Mouse (Mus musculus): ENCODE measurements at regions not wholly inside any gene's neighbourhood (a gene's known extent, or its start where the extent isn't known, plus 50 kb on each side); places are given as distances from the start of the nearest gene placed in this dataset.

DNA sequence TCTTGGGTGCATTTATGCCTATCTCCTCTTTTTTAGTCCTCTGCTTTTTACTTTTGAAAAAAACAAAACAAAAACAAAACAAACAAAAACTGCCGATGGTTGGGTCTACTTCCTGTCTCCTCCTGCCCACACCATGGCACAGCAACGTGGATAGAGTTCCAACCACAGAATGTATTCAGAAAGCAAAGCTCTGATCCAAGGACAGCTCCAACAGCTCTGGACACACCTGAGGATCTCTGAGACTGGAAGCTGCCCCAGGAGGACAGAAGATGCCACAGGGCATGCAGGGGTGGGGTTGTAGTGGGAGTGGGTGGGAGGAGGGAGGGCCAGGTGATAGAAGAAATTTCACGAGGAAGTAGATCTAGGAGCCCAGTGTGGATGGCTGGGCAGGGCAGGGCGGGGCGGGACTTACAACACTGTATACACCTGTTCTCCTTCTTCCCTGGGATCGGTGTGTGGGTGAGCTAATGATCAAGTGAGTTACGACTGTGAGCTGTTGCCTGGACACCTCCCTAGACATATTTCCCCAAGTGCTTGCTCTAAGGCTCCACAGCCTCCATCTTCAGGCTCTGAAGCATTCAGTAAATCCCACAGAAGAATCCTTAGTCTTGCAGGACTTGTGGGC, 79.3 kb upstream of the Atp1b1 start:
- no peak for TF ChIP-seq POLR2A (IDR thresholded peaks at IDR 0.05; ENCODE audit: borderline replicate concordance, extremely low read depth, low read depth, low read length)
- TF ChIP-seq CTCF (IDR thresholded peaks at IDR 0.05; ENCODE audit: insufficient read depth, low read length), result no peak
